Mouse (Mus musculus): ENCODE results near the gene Chpf. TPM values are rescaled to one million over a fixed set of nuclear protein-coding genes. Genes with fewer than 3 reads are reported as not detected.
A peak's percentile ranks its signal among the peaks of the same experiment; 100 is the strongest.

The Chpf gene
- total RNA-seq (2022): 10 to 100 TPM; 56.6 to 72.7 (median 67.0) TPM

DNA sequence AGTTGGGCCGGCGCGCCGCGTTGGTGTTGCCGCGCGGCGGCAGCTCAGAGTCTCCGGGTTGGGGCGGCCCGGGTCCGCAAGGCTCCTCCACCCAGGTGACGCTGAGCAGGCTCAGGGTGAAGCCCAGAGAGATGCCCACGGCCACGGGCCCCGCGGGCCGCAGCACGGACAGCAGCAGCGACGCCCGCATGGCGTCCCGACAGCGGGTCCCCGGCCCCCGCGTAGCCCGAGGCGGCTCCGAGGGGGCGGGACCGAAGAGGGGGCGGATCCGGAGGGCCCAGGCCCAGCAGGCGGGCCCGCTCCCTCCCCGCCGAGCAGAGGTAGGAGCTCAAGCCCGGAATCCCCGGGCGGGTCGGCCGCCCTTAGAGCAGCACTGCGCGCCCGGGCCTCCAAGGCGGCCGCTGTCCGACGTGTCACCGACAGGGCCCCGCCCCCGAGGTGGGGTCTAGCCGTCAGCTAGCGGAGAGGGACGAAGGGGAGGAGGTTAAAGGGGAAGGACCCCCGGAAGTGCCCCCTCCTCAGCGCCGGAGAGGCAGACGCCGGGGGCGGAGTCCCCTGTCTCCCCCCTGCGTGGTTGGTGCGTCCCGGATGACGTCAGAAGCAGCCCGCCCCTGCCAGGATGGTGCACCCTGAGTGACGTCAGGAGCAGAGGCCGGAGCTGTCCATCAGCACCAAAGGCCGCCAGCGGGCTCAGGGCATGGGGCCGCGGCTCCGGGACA lies at the start of gene Chpf, which contains the start of gene Tmem198:
TSS of gene Chpf (minus strand) at position 392 of the 719 bp plus-strand sequence.
TSS of gene Tmem198 (plus strand) at position 617 of the 719 bp plus-strand sequence.
- DNase-seq: peak; percentile 97

GRCm38 (mm10) chr1:75524679-75525078 lies 45.6 kb upstream of the Chpf start:
- DNase-seq: no peak

DNA sequence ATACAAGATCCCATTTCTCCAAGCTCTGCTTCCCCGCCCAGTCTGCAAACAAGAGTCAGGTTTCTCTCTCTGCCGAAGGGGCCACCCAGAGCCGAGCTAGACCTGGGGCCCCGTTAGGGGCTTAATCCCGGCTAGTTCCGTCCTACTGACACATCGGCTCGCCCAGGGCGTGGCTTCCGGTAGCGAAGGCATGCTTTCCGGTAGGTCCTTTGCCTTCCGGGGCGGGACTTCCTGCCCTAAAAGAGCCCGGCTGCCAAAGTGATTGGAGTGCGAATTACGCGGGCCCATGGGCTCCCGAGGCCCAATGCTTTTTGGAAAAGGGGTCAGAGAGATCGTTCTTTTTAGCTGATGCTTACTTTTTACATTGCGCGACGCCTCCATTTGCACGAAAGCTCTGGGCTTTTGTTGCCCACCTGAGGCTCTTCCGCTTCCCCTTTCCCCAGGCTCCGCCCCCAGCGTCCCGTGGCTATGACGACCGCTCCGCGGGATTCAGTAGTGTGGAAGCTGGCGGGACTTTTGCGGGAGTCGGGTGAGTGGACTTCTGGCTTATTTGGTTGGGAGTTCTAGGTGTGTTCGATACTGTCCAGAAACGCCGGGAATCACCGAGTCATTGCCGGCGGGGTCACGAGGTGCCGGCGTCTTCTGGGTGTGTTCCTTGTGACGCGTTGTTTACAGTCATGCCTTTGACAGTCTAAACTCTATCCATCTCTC lies 42.4 kb upstream of the Chpf start, which contains the start of gene Stk11ip:
TSS of gene Stk11ip (plus strand) at position 209 of the 711 bp plus-strand sequence.
- DNase-seq: peak; percentile 90

- DNase-seq: peak; percentile 57
These were observed 40.5 kb upstream of the Chpf start for GRCm38 (mm10) chr1:75519576-75519975.

- DNase-seq: no peak
These were observed 39.3 kb upstream of the Chpf start for GRCm38 (mm10) chr1:75518427-75518826.

- DNase-seq: no peak
These were observed 38.9 kb upstream of the Chpf start for GRCm38 (mm10) chr1:75517984-75518383.

- DNase-seq: no peak
These were observed 37.7 kb upstream of the Chpf start for GRCm38 (mm10) chr1:75516703-75517380.

DNA sequence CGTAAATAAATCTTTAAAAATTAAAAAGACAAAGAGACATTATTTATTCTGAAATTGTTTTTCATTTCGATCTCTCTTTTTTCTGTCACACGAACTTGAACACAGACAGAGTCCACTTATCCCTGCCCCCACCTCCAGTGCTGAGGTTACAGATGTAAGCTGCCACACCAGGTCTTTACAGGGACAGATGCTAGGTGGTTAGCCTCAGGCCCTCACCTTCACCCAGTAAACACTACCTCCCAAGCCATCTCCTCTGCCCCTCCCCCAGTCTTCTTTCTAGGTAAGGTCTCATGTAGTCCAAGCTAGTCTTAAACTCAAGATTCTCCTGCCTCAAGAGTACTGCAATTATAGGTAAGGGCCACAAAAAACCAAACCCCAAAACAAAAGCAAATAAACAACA lies 33.4 kb upstream of the Chpf start:
- no peak for DNase-seq

- no peak for DNase-seq
These were observed 32.5 kb upstream of the Chpf start for GRCm38 (mm10) chr1:75511437-75512210.

- DNase-seq: no peak
These were observed 31.0 kb upstream of the Chpf start for GRCm38 (mm10) chr1:75510154-75510553.

DNA sequence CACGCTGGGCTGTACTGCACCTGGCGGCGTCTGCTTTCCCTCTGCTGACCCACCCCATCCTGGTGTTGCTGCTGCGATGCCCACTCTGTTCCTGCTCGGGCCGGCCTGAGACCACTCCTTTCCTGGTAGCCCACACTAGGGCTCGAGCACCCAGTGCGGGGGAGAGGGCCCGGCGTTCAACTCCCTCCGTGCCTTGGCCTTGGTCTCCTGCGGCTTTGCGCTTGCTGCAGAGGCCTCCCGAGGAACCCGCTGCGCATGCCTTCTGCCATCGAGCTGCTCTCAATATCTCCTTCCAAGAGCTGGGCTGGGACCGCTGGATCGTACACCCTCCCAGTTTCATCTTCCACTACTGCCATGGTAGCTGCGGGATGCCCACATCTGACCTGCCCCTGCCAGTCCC lies 30.5 kb upstream of the Chpf start:
- DNase-seq: no peak

DNA sequence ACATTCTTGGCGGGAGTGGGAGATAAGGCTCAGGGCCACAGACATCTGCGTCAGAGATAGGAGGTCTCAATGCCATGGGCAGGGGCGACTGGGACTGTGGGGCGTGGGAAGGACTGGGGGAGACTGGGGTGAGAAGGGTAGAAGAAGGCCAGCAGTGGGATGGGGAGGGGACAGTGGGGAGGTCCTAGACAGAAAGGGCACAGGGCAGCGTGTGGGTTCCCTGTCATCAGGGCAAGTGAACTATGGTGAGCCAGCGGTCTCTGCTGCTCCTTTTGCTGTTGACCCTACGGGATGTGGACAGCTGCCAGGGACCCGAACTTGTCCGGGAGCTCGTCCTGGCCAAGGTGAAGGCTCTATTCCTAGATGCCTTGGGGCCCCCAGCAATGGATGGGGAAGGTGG lies 27.9 kb upstream of the Chpf start, which contains the start of gene Inha:
TSS of gene Inha (plus strand) at position 72 of the 400 bp plus-strand sequence.
- DNase-seq: no peak

- DNase-seq: no peak
These were observed 27.1 kb upstream of the Chpf start, which contains the start of gene Obsl1 for GRCm38 (mm10) chr1:75505956-75506831. Gene Obsl1 (minus strand): TSS chr1:75506452.

- DNase-seq: peak; percentile 76
These were observed 26.2 kb upstream of the Chpf start for GRCm38 (mm10) chr1:75505159-75505955.

GRCm38 (mm10) chr1:75504256-75505045 lies 25.3 kb upstream of the Chpf start:
- DNase-seq: no peak

DNA sequence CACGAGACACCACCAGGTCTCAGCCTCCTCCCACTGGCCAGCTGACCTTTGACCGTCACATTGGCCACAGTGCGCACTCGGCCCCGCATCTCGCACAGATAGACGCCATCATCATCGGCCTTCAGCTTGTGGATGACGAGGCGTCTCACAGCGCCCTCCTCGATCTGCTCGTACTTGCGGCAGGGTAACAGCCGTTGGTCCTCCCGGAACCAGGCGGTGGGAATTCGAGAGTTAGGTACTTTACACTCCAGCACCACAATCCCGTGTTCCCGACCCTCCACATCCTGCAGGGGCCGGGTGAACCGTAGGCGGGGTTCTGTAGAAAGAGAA lies 24.5 kb upstream of the Chpf start:
- no peak for DNase-seq

DNA sequence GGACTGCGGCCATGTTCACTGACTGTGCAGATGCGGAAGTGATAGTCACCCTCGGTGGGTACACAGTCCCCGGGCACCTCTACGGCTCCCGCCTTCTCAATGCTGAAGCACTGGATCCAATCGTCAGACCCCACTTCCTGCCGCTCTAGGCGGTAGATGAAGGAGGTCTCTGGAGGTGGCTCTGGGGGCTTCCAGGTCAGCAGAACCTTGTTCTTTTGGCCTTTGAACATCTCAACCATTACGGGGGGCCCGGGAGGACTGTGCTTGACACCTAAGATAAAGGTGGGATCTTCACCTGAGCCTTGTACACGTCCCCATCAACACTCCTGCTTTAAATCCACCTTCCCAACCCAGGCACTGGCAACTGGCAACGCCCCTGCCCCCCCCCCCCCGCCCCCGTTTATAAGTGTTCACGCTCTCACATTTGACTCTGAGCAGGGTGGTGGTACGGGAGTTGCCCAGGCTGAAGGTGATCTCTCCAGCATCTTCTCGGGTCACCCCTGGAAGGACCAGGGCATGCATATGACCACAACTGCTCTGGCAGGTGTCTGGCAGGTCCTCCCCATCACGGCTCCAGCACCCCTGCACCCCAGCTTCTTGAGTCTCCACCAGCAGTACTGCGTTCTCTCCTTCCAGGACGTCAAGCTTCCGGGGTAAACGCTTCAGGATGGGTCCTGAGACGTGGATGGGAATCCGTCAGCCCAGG lies 24.0 kb upstream of the Chpf start:
- DNase-seq: no peak

- no peak for DNase-seq
These were observed 22.8 kb upstream of the Chpf start for GRCm38 (mm10) chr1:75501905-75502304.

DNA sequence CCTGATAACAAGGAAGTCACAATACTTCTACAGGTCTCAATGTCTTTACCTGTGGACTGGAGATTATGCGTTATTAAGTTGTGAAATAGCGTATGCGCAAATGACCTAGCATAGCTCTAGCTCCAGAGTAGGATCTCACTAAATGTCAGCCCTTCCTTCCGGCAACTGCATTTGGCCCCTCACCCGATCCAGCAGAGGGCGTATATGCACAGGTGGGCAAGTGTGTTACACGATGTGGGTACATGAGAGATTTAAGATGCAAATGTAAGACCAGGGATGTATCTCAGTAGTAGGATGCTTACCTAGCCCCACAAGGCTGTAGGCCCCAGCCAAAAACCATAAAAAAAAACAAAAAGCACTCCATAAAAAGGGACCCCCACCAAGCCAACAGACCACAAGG lies 20.3 kb upstream of the Chpf start:
- no peak for DNase-seq

Data from adrenal gland, adult 8-10 months (tissue).